Mouse (Mus musculus) A20 (cell line): Measurements from ENCODE around the gene Prpsap1.
"Not testable (repeated sequence)": the region's sequence is repeated elsewhere in the genome, so short reads cannot be mapped to it uniquely, and the experiment has no call there.

ENCODE experiments used
- DNase-seq: peaks from one replicate; pipeline ENCODE4 v3.0.0-alpha.2; 2011; ENCODE audit warnings: low read depth, low spot score

The Prpsap1 gene

GRCm38 (mm10) chr11:116488207-116488606 is 5.8 kb downstream of the Prpsap1 start:
- DNase-seq: no peak

- no peak for DNase-seq
Measured at GRCm38 (mm10) chr11:116484261-116484660, 9.7 kb downstream of the Prpsap1 start.

GRCm38 (mm10) chr11:116481776-116482175 is 12.2 kb downstream of the Prpsap1 start:
- no peak for DNase-seq

- DNase-seq: no peak
Measured at GRCm38 (mm10) chr11:116480975-116481374, 13.0 kb downstream of the Prpsap1 start.

GRCm38 (mm10) chr11:116479832-116480231 is 14.2 kb downstream of the Prpsap1 start:
- DNase-seq: no peak

- DNase-seq: no peak
Measured at GRCm38 (mm10) chr11:116478978-116479377, 15.0 kb downstream of the Prpsap1 start.

GRCm38 (mm10) chr11:116477160-116477759 is 16.7 kb downstream of the Prpsap1 start:
- no peak for DNase-seq

GRCm38 (mm10) chr11:116476696-116477095 is 17.3 kb downstream of the Prpsap1 start:
- DNase-seq: no peak

GRCm38 (mm10) chr11:116476041-116476440 is 18.0 kb downstream of the Prpsap1 start:
- no peak for DNase-seq

GRCm38 (mm10) chr11:116472275-116472674 is 21.7 kb downstream of the Prpsap1 start:
- no peak for DNase-seq

- DNase-seq: no peak
Measured at GRCm38 (mm10) chr11:116470896-116471295, 23.1 kb downstream of the Prpsap1 start.

- DNase-seq: no peak
Measured at GRCm38 (mm10) chr11:116470249-116470648, 23.8 kb downstream of the Prpsap1 start.

GRCm38 (mm10) chr11:116468338-116468737 is 25.7 kb downstream of the Prpsap1 start:
- not testable (repeated sequence) for DNase-seq

- no peak for DNase-seq
Measured at GRCm38 (mm10) chr11:116466141-116466540, 27.9 kb downstream of the Prpsap1 start, which contains the start of gene Qrich2. Gene Qrich2 (minus strand): TSS chr11:116466241.

- peak; percentile 80 for DNase-seq
Measured at GRCm38 (mm10) chr11:116463833-116464232, 30.2 kb downstream of the Prpsap1 start.

GRCm38 (mm10) chr11:116463338-116463737 is 30.7 kb downstream of the Prpsap1 start:
- no peak for DNase-seq

GRCm38 (mm10) chr11:116459786-116460185 is 34.2 kb downstream of the Prpsap1 start:
- no peak for DNase-seq

GRCm38 (mm10) chr11:116456234-116456633 is 37.8 kb downstream of the Prpsap1 start:
- no peak for DNase-seq

GRCm38 (mm10) chr11:116453889-116454288 is 40.1 kb downstream of the Prpsap1 start:
- no peak for DNase-seq

GRCm38 (mm10) chr11:116449341-116449740 is 44.7 kb downstream of the Prpsap1 start:
- DNase-seq: no peak

- no peak for DNase-seq
Measured at GRCm38 (mm10) chr11:116447822-116448221, 46.2 kb downstream of the Prpsap1 start.

GRCm38 (mm10) chr11:116446308-116446887 is 47.6 kb downstream of the Prpsap1 start:
- DNase-seq: no peak

- peak; percentile 81 for DNase-seq
Measured at GRCm38 (mm10) chr11:116445596-116446307, 48.2 kb downstream of the Prpsap1 start.
